Mouse (Mus musculus): ENCODE results near the gene Pafah1b2. TPM values are rescaled to one million over a fixed set of nuclear protein-coding genes. Genes with fewer than 3 reads are reported as not detected.

Pafah1b2 gene
- polyA plus RNA-seq, 1 experiment from 2014 or later: 118 TPM

DNA sequence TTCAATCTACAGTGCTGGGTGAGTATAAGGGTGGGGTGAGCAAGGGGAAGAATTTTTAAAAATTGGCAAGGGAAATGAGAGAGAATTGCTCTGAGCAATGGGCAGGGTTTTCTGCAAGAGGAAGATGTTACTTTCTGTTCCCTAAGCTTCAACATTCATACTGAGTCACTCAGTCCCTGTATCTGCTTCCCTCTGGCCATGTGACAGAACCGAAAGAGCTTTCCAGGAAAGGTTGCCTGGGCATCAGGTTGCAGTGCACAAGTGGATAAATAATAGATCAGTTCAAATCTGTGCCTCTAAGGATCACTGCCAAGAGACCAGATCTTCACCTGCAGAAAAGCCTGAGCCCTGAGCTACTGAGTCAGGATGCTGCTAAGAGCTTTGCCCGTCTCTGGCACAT, 50.6 kb downstream of the Pafah1b2 start:
- 80% methylated on average over 2 of the region's 2 CpGs for WGBS (ENCODE audit: insufficient replicate concordance)
- ATAC-seq: no peak
- H3K9ac ChIP-seq: no peak overlapping the region
- peaks cover 62% of the 10 kb centered on the region for H3K36me3 ChIP-seq
- H3K4me2 ChIP-seq: no peak overlapping the region
- no peak overlapping the region for H3K27ac ChIP-seq
- H3K4me1 ChIP-seq: 0 out of 2 replicates have a peak, but pooled peaks cover 4% of the 10 kb centered on the region
- no peaks in the 10 kb centered on the region for H3K27me3 ChIP-seq (replicated peaks)
- no peaks in the 10 kb centered on the region for H3K9me3 ChIP-seq (replicated peaks)
- no peak overlapping the region for H3K4me3 ChIP-seq

DNA sequence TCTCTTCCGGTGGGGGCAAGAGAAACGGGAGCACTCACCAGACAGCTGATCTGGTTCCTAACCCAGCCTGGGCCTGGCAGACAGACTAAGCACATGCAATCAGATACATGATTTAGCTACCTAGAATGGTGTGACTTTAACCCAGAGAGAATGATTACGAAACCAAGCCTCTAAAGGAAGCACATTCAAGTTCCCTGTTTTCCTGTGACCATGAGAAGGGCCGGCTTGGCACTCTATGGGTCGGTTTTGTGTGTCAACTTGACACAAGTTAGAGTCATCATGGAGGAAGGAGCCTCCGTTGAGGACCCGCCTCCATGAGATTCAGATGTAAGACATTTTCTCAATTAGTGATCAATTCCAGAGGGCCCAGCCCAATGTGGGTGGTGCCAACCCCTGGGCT, 52.8 kb downstream of the Pafah1b2 start:
- Histone ChIP-seq H3K36me3 (peaks cover 40% of the 10 kb centered on the region), H3K9me3 (replicated peaks) (no peaks in the 10 kb centered on the region), H3K9ac (no peak overlapping the region), H3K27ac (no peak overlapping the region), H3K4me3 (no peak overlapping the region), H3K27me3 (replicated peaks) (no peaks in the 10 kb centered on the region), H3K4me1 (peaks cover 15% of the 10 kb centered on the region), H3K4me2 (no peak overlapping the region)
- ATAC-seq: no peak
- WGBS (ENCODE audit: insufficient replicate concordance): 54% methylated on average over 7 of the region's 7 CpGs

DNA sequence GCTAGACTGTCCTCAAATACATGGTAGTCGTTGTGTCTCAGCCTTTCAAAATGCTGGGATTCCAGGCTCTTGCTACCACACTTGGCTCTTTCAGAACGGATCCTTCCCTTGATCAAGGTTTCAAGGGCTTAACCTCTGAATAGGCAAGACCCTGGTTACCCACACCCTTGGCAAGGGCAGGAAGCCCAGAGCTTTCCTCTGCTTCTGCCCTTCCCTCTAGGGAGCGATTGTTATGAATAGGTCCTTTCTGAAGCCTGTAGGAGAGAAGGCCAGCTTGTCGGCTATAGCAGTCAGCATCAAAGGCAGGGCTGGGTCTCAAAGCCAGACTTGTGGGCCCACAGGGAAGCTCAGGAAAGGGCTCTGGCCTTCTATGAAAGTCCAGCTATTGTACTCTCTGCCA, 53.6 kb downstream of the Pafah1b2 start:
- no peak overlapping the region for H3K4me3 ChIP-seq
- H3K27me3 ChIP-seq (replicated peaks): no peaks in the 10 kb centered on the region
- no peak overlapping the region for H3K4me2 ChIP-seq
- peaks cover 21% of the 10 kb centered on the region for H3K4me1 ChIP-seq
- peaks cover 32% of the 10 kb centered on the region for H3K36me3 ChIP-seq
- no peak overlapping the region for H3K9ac ChIP-seq
- no peak for ATAC-seq
- no peak overlapping the region for H3K27ac ChIP-seq
- H3K9me3 ChIP-seq (replicated peaks): no peaks in the 10 kb centered on the region
- 65% methylated on average over 4 of the region's 4 CpGs for WGBS (ENCODE audit: insufficient replicate concordance)

DNA sequence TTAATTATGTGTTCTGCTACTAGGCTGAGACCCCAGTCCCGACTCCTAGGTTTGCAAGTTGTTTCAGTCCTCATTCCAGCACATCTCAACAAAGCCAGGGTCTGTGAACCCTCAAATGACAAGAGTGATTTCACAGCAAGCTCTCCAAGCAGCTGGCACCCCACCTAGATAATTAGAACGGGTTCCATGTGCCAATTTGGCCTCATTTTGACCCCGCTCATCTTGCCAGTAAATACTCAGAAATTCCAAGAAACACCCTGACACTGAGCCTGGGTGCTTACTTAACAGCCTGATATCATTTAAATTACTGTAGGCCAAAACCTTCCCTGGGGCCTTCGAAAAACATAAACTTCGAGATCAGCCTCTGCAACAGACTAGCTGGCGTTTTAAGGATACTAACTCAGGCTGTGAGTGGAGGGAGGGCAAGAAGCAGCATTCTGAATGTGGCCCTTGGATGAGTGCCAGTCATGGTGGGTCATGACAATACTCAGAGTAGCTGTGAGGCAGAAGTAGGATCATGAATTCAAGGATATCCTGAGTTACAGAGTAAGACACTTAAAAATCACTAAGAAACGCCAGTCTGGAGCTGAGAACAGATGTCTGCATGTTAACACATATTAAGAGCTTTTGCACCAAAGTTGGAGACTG, 54.3 kb downstream of the Pafah1b2 start:
- no peak overlapping the region for H3K4me3 ChIP-seq
- no peaks in the 10 kb centered on the region for H3K9me3 ChIP-seq (replicated peaks)
- H3K4me2 ChIP-seq: no peak overlapping the region
- peaks cover 25% of the 10 kb centered on the region for H3K36me3 ChIP-seq
- no peak overlapping the region for H3K27ac ChIP-seq
- no peak overlapping the region for H3K9ac ChIP-seq
- H3K27me3 ChIP-seq (replicated peaks): no peaks in the 10 kb centered on the region
- 72% methylated on average over 7 of the region's 7 CpGs for WGBS (ENCODE audit: insufficient replicate concordance)
- peaks cover 28% of the 10 kb centered on the region for H3K4me1 ChIP-seq
- ATAC-seq: no peak

DNA sequence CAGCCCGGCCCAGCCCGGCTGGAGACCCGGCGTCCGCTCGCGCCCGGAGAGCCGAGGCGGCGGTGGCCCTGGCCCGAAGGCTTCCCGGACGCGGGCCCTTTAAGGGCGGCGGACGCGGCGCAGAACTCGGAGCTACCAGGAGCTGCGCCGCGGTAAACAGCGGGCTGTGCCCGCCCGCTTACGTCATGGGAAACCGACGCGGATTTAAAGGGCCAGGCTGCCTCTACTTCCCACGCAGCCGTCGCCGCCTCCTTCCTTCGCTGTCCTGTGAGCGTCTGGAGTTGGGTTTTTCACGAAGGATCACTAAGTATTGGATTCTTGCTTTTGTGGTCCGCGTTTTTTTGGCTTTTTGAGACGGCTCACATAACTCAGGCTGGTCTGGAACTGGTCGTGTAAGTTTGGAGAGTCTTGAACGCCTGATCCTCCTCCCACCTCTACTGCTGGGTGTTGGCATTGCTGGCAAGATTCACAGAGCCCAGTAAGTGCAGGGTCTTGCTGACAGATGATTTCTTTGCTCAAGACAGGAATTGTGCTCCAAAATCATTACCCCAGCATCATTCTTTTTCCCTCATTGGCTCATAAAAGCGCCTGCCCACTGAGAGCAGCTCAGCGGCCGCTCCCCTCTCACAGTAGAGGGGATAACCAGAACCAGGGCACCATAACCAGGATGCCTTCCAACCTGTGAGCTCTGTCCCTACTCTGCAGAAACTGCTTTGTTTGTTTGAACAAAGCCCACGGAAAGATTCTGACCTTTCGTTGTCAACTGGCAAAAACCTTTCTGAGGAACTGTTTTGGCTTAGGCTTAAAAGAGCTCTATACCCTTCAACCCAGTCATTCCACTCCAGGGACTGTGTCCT, 57.2 kb downstream of the Pafah1b2 start, which contains the start of gene Sidt2:
TSS of gene Sidt2 (minus strand) at position 152 of the 857 bp plus-strand sequence.
- Histone ChIP-seq H3K4me1 (peaks cover 35% of the 10 kb centered on the region), H3K27ac (peak within 1 kb of the TSS; percentile 90), H3K36me3 (peaks cover 28% of the 10 kb centered on the region), H3K27me3 (replicated peaks) (no peaks in the 10 kb centered on the region), H3K9me3 (replicated peaks) (no peaks in the 10 kb centered on the region), H3K4me2 (peak within 1 kb of the TSS; percentile 90), H3K9ac (peak within 1 kb of the TSS; percentile 93), H3K4me3 (peak within 1 kb of the TSS; percentile 80)
- 2% methylated on average over 48 of the region's 48 CpGs for WGBS (ENCODE audit: insufficient replicate concordance)
- ATAC-seq: peak; percentile 94

DNA sequence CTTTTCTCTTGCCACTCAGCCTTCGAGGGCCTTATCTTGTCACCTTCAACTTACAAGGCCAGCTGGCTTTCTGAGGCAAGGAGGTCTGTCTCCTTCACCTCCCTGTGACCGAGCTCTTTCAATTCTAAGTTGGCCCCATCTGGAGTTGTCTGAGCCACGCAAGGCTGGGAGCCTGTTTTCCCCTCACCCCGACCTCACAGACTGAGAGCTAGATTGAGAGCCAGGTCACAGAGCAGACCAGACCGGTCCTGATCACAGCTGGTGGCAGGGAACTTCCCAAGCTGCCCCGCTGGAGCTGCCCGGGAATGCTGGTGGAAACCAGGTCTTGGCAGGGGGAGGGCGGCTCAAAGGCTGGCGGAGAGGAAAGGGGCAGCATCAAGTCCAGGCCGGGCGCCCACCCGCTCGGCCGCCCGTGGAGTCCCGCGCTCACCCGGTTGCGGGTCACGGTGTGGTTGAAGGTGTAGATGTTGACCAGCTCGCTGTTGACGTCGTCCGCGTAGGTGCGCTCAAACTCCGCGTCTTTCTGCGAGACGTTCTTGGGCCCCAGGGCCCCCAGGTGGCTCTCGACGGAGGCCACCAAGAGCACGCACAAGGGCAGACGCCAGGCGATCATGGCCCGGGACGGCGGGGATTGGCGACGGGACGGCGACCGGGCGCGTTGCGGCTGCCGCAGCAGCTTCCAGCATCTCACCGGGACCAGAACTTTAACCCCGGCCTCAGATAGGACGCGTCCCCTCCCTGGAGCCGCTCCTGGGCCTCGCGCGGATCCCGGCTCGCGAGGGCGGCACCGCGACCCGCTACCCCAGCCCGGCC, 58.0 kb downstream of the Pafah1b2 start:
- Histone ChIP-seq H3K27ac (peak overlapping the region; percentile 90), H3K4me1 (peaks cover 33% of the 10 kb centered on the region), H3K4me2 (peak overlapping the region; percentile 90), H3K27me3 (replicated peaks) (no peaks in the 10 kb centered on the region), H3K36me3 (peaks cover 36% of the 10 kb centered on the region), H3K4me3 (peak overlapping the region; percentile 80), H3K9ac (peak overlapping the region; percentile 93), H3K9me3 (replicated peaks) (no peaks in the 10 kb centered on the region)
- WGBS (ENCODE audit: insufficient replicate concordance): under 1% methylated on average over 59 of the region's 63 CpGs
- ATAC-seq: peak; percentile 72

DNA sequence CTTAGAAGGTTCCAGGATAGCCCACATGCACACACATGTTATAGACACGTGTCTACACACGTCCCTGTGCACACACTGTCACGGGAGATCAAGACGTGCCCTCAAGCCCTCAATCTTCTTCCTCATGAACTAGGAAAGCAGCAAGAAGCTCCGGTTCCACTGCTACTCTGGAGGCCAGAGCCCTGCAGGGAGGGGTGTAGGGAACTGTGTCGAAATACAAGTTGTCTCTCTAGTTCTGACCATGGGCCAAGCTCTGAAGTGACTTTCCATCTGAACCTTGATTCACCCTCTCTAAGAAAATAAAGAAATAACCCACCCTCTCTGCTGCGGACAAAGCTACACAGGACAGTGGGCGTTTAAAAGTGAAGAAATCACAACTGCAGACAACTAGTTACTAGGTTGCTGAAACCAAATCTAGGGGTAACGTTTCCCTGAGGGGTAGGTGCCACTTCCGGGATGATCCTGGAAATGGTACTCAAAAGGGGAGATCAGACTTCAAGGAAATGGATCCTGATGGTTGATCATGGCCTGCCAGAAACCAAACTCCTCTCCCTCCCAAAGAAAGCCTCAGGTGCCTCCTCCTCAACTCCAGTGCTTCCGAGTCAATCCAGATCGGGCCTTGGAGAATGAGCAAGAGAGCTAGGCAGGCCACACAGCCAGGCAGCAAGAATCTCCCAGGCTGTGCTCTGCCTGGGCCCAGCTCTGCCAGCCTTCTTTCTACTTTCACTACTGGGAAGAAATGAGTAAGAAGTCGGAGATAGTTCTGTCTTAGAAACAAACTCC, 58.8 kb downstream of the Pafah1b2 start:
- Histone ChIP-seq H3K27ac (peak overlapping the region; percentile 90), H3K4me3 (peak overlapping the region; percentile 80), H3K9me3 (replicated peaks) (no peaks in the 10 kb centered on the region), H3K4me1 (peaks cover 33% of the 10 kb centered on the region), H3K9ac (peak overlapping the region; percentile 93), H3K36me3 (peaks cover 44% of the 10 kb centered on the region), H3K27me3 (replicated peaks) (no peaks in the 10 kb centered on the region), H3K4me2 (peak overlapping the region; percentile 90)
- 58% methylated on average over 13 of the region's 13 CpGs for WGBS (ENCODE audit: insufficient replicate concordance)
- no peak for ATAC-seq

DNA sequence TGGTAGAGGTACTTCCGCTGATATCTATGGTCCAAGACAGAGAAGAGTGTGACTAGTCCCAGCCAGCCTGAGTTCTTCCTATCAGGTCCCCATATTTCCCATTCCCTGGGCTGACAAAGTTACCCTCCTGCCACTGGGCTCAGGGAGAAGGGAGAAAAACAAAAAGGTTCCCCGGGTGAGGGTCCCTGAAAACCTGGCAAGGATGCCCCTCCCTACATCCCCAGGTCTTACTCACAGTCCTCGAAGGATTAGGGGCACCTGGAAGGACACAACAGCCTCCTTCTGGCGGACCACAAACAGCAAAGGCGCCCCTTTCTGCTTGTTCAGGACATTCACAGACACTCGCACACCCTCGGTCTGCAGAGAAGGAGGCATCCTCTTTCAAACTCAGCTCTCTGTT, 59.6 kb downstream of the Pafah1b2 start:
- H3K9me3 ChIP-seq (replicated peaks): no peaks in the 10 kb centered on the region
- no peak for ATAC-seq
- H3K9ac ChIP-seq: peak overlapping the region; percentile 93; the same call in 1 of the 2 replicates
- 83% methylated on average over 7 of the region's 7 CpGs for WGBS (ENCODE audit: insufficient replicate concordance)
- H3K27ac ChIP-seq: no peak overlapping the region
- H3K4me3 ChIP-seq: peak overlapping the region; percentile 80
- H3K36me3 ChIP-seq: peaks cover 52% of the 10 kb centered on the region
- H3K4me1 ChIP-seq: peaks cover 33% of the 10 kb centered on the region
- no peaks in the 10 kb centered on the region for H3K27me3 ChIP-seq (replicated peaks)
- H3K4me2 ChIP-seq: peak overlapping the region; percentile 90

DNA sequence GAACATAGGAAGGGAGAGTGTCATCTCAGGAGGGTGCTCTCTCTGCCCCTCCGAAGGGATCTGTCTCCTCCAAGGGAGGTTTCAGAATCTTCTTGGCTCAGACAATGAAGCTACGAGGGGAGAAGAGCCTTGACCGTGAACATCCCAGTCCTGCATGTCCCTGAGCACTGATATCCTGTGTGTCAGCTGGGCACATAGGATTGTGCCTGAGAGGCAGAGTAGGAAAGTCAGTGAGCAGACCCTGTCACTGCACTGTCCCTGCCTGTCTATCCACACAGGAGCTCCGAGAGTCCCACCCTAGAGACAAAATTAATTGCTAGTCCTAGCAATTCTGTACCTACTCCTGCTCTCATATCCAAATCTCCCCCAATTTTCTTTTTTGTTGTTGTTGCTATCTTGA, 60.4 kb downstream of the Pafah1b2 start:
- Histone ChIP-seq H3K4me2 (no peak overlapping the region), H3K9me3 (replicated peaks) (no peaks in the 10 kb centered on the region), H3K36me3 (peaks cover 60% of the 10 kb centered on the region), H3K4me3 (no peak overlapping the region), H3K27me3 (replicated peaks) (no peaks in the 10 kb centered on the region), H3K4me1 (peaks cover 33% of the 10 kb centered on the region), H3K27ac (no peak overlapping the region), H3K9ac (no peak overlapping the region)
- 89% methylated on average over 4 of the region's 4 CpGs for WGBS (ENCODE audit: insufficient replicate concordance)
- ATAC-seq: no peak

DNA sequence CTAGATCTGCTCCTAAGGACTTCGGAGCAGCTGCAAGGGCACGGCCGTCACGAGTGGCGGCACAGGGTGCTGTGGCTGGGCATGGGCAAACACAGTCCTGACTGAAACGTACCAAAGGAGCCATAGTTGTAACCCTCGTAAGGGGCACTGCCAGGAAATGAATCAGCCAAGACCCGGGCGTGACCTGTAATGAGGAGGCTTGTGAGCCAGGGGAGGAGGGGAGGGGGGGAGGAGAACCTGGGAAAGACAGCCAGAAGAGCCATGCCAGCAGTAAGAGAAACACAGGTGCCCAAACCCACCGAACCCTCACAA, 65.7 kb downstream of the Pafah1b2 start:
- peaks cover 99% of the 10 kb centered on the region for H3K36me3 ChIP-seq
- no peak overlapping the region for H3K9ac ChIP-seq
- ATAC-seq: no peak
- H3K4me3 ChIP-seq: no peak overlapping the region
- no peaks in the 10 kb centered on the region for H3K27me3 ChIP-seq (replicated peaks)
- H3K27ac ChIP-seq: no peak overlapping the region
- H3K4me2 ChIP-seq: no peak overlapping the region
- 80% methylated on average over 10 of the region's 10 CpGs for WGBS (ENCODE audit: insufficient replicate concordance)
- H3K9me3 ChIP-seq (replicated peaks): 0 out of 2 replicates have a peak, but pooled peaks cover 8% of the 10 kb centered on the region
- peaks cover 47% of the 10 kb centered on the region for H3K4me1 ChIP-seq

DNA sequence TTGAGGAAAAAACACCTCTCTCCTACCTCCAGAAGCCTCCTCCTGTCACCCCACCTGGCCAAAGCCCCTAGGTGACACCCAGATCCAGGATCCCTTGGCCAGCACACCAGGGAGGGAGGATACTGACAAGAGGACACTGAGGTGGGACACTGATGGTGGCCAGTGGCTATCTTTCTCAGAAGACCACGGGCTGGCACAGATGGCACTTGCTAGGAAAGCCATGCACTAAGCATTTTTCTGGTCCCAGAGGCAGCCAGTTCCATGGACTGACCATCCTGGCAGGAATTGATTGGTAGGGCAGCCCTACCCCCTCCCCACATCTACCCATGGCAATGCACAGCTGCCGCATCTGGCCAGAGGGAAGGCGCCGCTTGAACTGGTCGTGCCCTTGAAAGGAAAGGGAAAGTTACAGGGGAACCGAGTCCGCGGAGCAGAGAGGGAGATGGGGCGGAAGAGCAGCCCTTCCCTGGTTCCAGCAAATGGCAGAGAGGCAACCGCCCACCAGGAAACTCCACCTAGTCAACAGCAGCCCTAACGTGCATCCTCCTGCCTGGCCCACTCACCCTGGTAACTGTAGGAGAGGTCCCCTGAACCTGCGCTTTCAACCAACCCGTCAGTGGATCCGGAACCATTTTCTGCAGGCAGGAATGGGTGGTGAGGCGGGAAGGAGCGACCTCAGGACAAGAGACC, 66.2 kb downstream of the Pafah1b2 start:
- Histone ChIP-seq H3K4me3 (no peak overlapping the region), H3K27me3 (replicated peaks) (no peaks in the 10 kb centered on the region), H3K27ac (no peak overlapping the region), H3K4me1 (peaks cover 52% of the 10 kb centered on the region), H3K36me3 (peaks cover 99% of the 10 kb centered on the region), H3K4me2 (no peak overlapping the region), H3K9me3 (replicated peaks) (0 out of 2 replicates have a peak, but pooled peaks cover 8% of the 10 kb centered on the region), H3K9ac (no peak overlapping the region)
- WGBS (ENCODE audit: insufficient replicate concordance): 84% methylated on average over 16 of the region's 16 CpGs
- ATAC-seq: no peak

Measured in liver, embryonic 12.5 days (tissue).